In the genomic region with DNA sequence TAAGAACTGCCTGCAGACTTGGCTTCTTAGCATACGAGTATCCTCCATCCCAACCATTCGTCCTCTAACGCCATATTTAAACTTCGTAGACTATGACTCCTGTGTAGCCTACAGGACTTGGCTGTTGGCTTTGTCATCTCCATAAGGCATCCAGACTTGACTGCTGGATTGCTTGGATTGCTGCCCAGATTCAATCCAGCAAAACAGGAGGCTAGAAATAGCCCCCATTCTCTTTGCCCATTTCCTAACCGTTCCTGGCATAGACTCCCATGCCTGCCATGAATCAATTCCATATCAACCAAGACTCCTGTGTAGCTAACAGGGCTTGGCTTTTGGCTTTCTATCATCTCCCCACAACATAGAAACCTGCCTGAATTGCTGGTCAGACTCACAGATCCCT, we compare ENCODE assay signal across 25 mouse cellular contexts.
DNase-seq lines count a peak whose midpoint lies in the region; ATAC-seq and TF ChIP-seq lines count a peak whose summit lies in the region.
"Had no signal": no experiment of that assay in that cellular context is flagged by ENCODE, and none has a peak within 500 bp of the region (broad histone marks: within the 10 kb centered on the region; RNA-seq: fewer than 3 reads in every experiment).

No protein-coding gene starts in this region.

- no peak overlapping the region for H3K4me3 ChIP-seq in heart, embryonic 10.5 days
- H3K4me3 ChIP-seq in lung, embryonic 14.5 days (ENCODE audit: low read depth, low read length) = no peak overlapping the region
- H3K4me3 ChIP-seq: embryonic facial prominence, embryonic 12.5 days; embryonic facial prominence, embryonic 15.5 days; gastrocnemius, adult 2 months; heart, embryonic 12.5 days; heart, embryonic 15.5 days; intestine, embryonic 15.5 days had no signal

- H3K4me2 ChIP-seq in lung, embryonic 14.5 days = no peak overlapping the region
- H3K4me2 ChIP-seq: embryonic facial prominence, embryonic 12.5 days; embryonic facial prominence, embryonic 15.5 days; heart, embryonic 12.5 days; heart, embryonic 15.5 days; hindbrain, embryonic 14.5 days; intestine, embryonic 15.5 days had no signal

- no peaks in the 10 kb centered on the region for H3K4me1 ChIP-seq in heart, embryonic 10.5 days
- no peaks in the 10 kb centered on the region for H3K4me1 ChIP-seq in lung, embryonic 14.5 days (ENCODE audit: insufficient read depth)
- H3K4me1 ChIP-seq: embryonic facial prominence, embryonic 12.5 days; embryonic facial prominence, embryonic 15.5 days; heart, embryonic 12.5 days; heart, embryonic 15.5 days; intestine, embryonic 15.5 days had no signal

- intact Hi-C loops in heart, postnatal 36 days (cut with DNase I) = no loop called here

- H3K27ac ChIP-seq in heart, embryonic 10.5 days = no peak overlapping the region
- no peak overlapping the region for H3K27ac ChIP-seq in lung, embryonic 14.5 days (ENCODE audit: low read depth)
- H3K27ac ChIP-seq: embryonic facial prominence, embryonic 12.5 days; embryonic facial prominence, embryonic 15.5 days; gastrocnemius, adult 2 months; heart, embryonic 15.5 days; hindbrain, embryonic 14.5 days; intestine, embryonic 15.5 days had no signal

- H3K9ac ChIP-seq in lung, embryonic 14.5 days = no peak overlapping the region
- H3K9ac ChIP-seq: embryonic facial prominence, embryonic 12.5 days; embryonic facial prominence, embryonic 15.5 days; forebrain, postnatal 0 days; heart, embryonic 12.5 days; heart, embryonic 15.5 days; hindbrain, embryonic 14.5 days; intestine, embryonic 15.5 days had no signal

- H3K9me3 ChIP-seq in heart, embryonic 10.5 days = no peaks in the 10 kb centered on the region
- H3K9me3 ChIP-seq in lung, embryonic 14.5 days (ENCODE audit: low read depth, low read length) = peaks cover 3% of the 10 kb centered on the region; the same call in 1 of the 2 replicates
- H3K9me3 ChIP-seq: embryonic facial prominence, embryonic 15.5 days; intestine, embryonic 15.5 days had no signal

- no peaks in the 10 kb centered on the region for H3K27me3 ChIP-seq in heart, embryonic 10.5 days (ENCODE audit: insufficient read depth, poor library complexity, severe bottlenecking)
- H3K27me3 ChIP-seq in lung, embryonic 14.5 days (ENCODE audit: insufficient read depth, low read length) = no peaks in the 10 kb centered on the region
- H3K27me3 ChIP-seq: embryonic facial prominence, embryonic 12.5 days; embryonic facial prominence, embryonic 15.5 days; heart, embryonic 12.5 days; heart, embryonic 15.5 days; intestine, embryonic 15.5 days had no signal

- no peak for TF ChIP-seq CTCF in lung, embryonic 14.5 days (IDR thresholded peaks at IDR 0.05; ENCODE audit: low read depth)

- WGBS in heart, embryonic 10.5 days = 88% methylated on average over 5 of the region's 5 CpGs
- WGBS in lung, embryonic 14.5 days = 78% methylated on average over 5 of the region's 5 CpGs

- ATAC-seq in lung, embryonic 14.5 days (ENCODE audit: insufficient read depth) = no peak
- ATAC-seq in activated CD4-positive, CD25-positive, alpha-beta regulatory T cell, adult 4 months = no peak
- ATAC-seq: CD4-positive, CD25-positive, alpha-beta regulatory T cell, adult 4 months; forebrain, embryonic 14.5 days; forebrain, postnatal 0 days; intestine, embryonic 15.5 days had no signal

- DNase-seq in heart, adult 18-20 months = peak; percentile 9 to 43
- DNase-seq in heart, embryonic 10.5 days (ENCODE audit: low spot score) = no peak
- DNase-seq in heart, postnatal 4 days = peak; percentile 7
- DNase-seq in heart, postnatal 36 days = no peak
- peak; percentile 2 for DNase-seq in lung, embryonic 14.5 days
- DNase-seq in lung, postnatal 4 days = no peak
- DNase-seq: adrenal gland, adult 8-10 months; adrenal gland, postnatal 25 days; cerebellum, adult 18-20 months; cerebellum, postnatal 25 days; forebrain, postnatal 0 days; gastrocnemius, adult 2 months; gastrocnemius, postnatal 14 days; heart, adult 11 months; kidney, adult 11 months; kidney, adult 8-10 months had no signal

- no peaks in the 10 kb centered on the region for H3K36me3 ChIP-seq in heart, embryonic 10.5 days
- no peaks in the 10 kb centered on the region for H3K36me3 ChIP-seq in lung, embryonic 14.5 days (ENCODE audit: insufficient read depth)
- H3K36me3 ChIP-seq: embryonic facial prominence, embryonic 12.5 days; embryonic facial prominence, embryonic 15.5 days; heart, embryonic 12.5 days; heart, embryonic 15.5 days; intestine, embryonic 15.5 days had no signal

Comparison
In these comparisons a context has a peak if more than half of its experiments do, and no peak if none do; other contexts are left out.
1. DNase-seq: peak in heart, adult 18-20 months (2 of 2), heart, postnatal 4 days (single experiment) and lung, embryonic 14.5 days (single experiment); none in heart, embryonic 10.5 days (single experiment), heart, postnatal 36 days (0 of 2) and lung, postnatal 4 days (0 of 2).